Mouse (Mus musculus) cerebellum, adult (tissue): ENCODE measurements at regions not wholly inside any gene's neighbourhood (a gene's known extent, or its start where the extent isn't known, plus 50 kb on each side); places are given as distances from the start of the nearest gene placed in this dataset.

ENCODE experiments used
- ATAC-seq: cut with Nextera tagmentation; 2 replicates; pipeline ENCODE4 v1.9.2; 2017; ENCODE audit warnings: mild to moderate bottlenecking, moderate library complexity, mixed read lengths; ENCODE audit not compliant: insufficient number of reproducible peaks, low FRiP score, low TSS enrichment

DNA sequence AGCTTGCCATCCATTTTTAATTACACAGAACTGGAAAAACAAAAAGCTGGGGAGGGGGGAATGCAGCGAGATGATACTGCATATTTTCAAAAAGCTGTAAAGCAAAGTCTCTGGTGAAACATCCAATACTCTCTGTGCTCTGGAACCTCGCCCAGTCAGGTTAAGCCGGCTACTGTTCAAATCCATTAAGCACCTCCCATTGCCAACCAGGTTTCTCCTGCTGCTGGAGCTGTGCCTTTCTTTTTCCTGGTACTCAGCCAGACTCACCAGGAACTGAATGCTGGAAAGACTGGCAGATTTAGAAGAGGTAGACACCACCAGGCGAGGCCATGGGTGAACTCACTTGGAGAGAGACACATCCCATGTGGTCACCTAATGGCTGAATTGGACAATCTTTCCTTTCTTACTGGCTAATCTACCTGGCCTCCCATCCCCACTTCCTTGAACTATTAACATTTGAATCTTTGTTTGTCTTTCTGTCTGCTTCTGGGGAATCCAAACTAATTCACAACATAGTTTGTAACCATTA is 1250.8 kb upstream of the Jmjd1c start:
- ATAC-seq = peak; percentile 92

GRCm38 (mm10) chr10:65846136-65846535 is 1249.8 kb upstream of the Jmjd1c start:
- ATAC-seq = peak; percentile 84

GRCm38 (mm10) chr10:65847622-65848021 is 1248.3 kb upstream of the Jmjd1c start:
- ATAC-seq = no peak

DNA sequence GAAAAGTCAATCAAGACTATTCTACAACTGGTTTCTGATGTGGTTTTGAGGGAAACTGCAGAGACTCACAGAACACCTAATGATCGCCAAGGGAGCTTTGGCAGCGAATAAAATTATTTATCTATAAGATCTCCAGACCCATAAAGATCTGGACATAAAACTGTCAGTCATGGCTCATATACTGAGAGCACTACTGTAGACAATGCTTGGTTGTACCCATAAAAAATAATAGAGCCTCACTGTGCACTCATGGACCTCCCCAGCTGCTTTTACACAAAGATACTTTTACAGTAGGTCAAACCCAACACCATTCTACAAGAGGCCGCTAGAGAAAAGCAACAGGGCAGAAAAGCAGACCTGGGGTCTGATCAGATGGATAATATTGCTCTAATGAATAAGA is 1206.0 kb upstream of the Jmjd1c start:
- ATAC-seq = no peak

- ATAC-seq = no peak
These were observed 1188.4 kb upstream of the Jmjd1c start for GRCm38 (mm10) chr10:65907571-65907970.

DNA sequence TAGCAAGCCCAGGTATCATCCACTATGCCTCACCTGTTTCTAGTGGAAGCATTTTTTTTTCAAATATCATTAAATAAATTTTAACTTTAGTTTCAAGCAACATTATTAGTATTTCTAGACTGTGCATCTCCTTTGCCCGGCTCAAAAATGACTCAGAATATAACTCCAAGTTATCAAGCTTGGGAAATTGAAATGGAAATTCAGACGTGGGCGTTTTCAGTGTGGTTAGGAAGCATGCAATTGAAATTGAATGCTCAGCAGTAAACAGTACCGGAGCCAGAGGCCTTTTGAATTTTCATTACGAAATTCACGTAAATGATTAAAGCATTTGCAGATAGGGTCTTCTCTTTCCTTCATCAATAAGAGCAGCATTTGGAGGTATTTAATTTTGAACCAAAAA is 1183.4 kb upstream of the Jmjd1c start:
- ATAC-seq = no peak

GRCm38 (mm10) chr10:65932077-65932476 is 1163.8 kb upstream of the Jmjd1c start:
- no peak for ATAC-seq

GRCm38 (mm10) chr10:65948587-65948986 is 1147.3 kb upstream of the Jmjd1c start:
- no peak for ATAC-seq

GRCm38 (mm10) chr10:65962441-65962840 is 1133.5 kb upstream of the Jmjd1c start:
- ATAC-seq = no peak

DNA sequence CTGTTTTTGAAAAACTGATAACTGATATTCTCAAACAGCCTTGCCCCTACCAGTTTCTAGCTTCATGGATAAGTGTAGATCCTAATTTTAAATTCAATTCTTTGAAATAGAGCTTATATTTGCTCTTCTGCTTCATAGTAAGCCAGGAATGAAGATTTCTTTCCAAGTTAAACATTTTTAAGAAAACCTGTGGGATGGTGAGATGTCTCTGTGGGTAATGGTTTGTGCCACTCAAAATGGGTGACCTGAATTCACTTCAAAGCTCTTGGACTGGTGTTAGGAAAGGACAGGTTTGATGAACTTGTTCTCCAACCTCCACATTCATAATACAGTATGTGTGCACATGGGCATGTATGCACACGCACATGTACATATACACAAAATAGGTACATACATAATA is 1126.2 kb upstream of the Jmjd1c start:
- no peak for ATAC-seq
